Mouse (Mus musculus) layer of hippocampus, postnatal 10 days (tissue): Measurements from ENCODE around the gene Mgst1. TPM values are rescaled to one million over a fixed set of nuclear protein-coding genes. Genes with fewer than 3 reads are reported as not detected.

Experiments used
- DNase-seq, 2 experiments: peaks; one replicate each; pipeline ENCODE4 v3.0.0; 2021; ENCODE audit warnings: low spot score in 2 of 2
- long read RNA-seq: library from polyadenylated mRNA; stranded (forward); transcript quantifications from one replicate; pipeline ENCODE4 v2.0.0, GENCODE M21; 2023
- total RNA-seq, 2 experiments: library from RNA; stranded (reverse); gene quantifications; 2 replicates each; pipeline ENCODE4 v1.2.3; 2021

Gene Mgst1
- total RNA-seq = 10 to 100 TPM; 10.1 to 12.7 TPM
- long read RNA-seq, transcript Mgst1-201 (4 exons, 1,167 nt) = major isoform, 13 of 14 reads
- long read RNA-seq, partial matches to known transcripts = 0 of 14 reads
- long read RNA-seq, other reads (novel, unspliced or antisense) = 0 of 14 reads

- no peak for DNase-seq
Observed at GRCm38 (mm10) chr6:138139930-138140329, at the start of gene Mgst1. TSS of gene Mgst1 (plus strand) at chr6:138140316.

- DNase-seq = no peak
Observed at GRCm38 (mm10) chr6:138092432-138092831, 47.7 kb upstream of the Mgst1 start.

- DNase-seq = no peak
Observed at GRCm38 (mm10) chr6:138095060-138095459, 45.1 kb upstream of the Mgst1 start.

GRCm38 (mm10) chr6:138099646-138100045, 40.5 kb upstream of the Mgst1 start:
- DNase-seq = no peak

- no peak for DNase-seq
Observed at GRCm38 (mm10) chr6:138101843-138102242, 38.3 kb upstream of the Mgst1 start.

GRCm38 (mm10) chr6:138102940-138103339, 37.2 kb upstream of the Mgst1 start:
- no peak for DNase-seq

GRCm38 (mm10) chr6:138104559-138104958, 35.6 kb upstream of the Mgst1 start:
- DNase-seq = no peak

GRCm38 (mm10) chr6:138117496-138117895, 22.6 kb upstream of the Mgst1 start:
- DNase-seq = peak in 1 of 2 experiments; percentile 11

- DNase-seq = no peak
Observed at GRCm38 (mm10) chr6:138128392-138129335, 11.5 kb upstream of the Mgst1 start.

- DNase-seq = no peak
Observed at GRCm38 (mm10) chr6:138130541-138130940, 9.6 kb upstream of the Mgst1 start.

GRCm38 (mm10) chr6:138140336-138140735, 220 bp downstream of the Mgst1 start:
- DNase-seq = peak; percentile 11 to 26

GRCm38 (mm10) chr6:138141111-138141592, 1.0 kb downstream of the Mgst1 start:
- DNase-seq = no peak

GRCm38 (mm10) chr6:138142604-138143003, 2.5 kb downstream of the Mgst1 start:
- no peak for DNase-seq

GRCm38 (mm10) chr6:138143450-138143849, 3.3 kb downstream of the Mgst1 start:
- no peak for DNase-seq

GRCm38 (mm10) chr6:138153111-138153510, 13.0 kb downstream of the Mgst1 start:
- DNase-seq = peak; percentile 78 to 82

- peak; percentile 42 to 51 for DNase-seq
Observed at GRCm38 (mm10) chr6:138163920-138164319, 23.8 kb downstream of the Mgst1 start.

GRCm38 (mm10) chr6:138171480-138172224, 31.5 kb downstream of the Mgst1 start:
- peak; percentile 23 to 49 for DNase-seq
